Mouse (Mus musculus): ENCODE results near the gene Epx.

GRCm38 (mm10) chr11:87875436-87875835 is at the start of gene Epx:
- no peak for TF ChIP-seq CTCF (conservative IDR thresholded peaks at IDR 0.05; ENCODE audit: low read length)
- TF ChIP-seq NANOG (IDR thresholded peaks at IDR 0.05; ENCODE audit: borderline replicate concordance, low read length): no peak
- no peak for TF ChIP-seq POU5F1 (IDR thresholded peaks at IDR 0.05; ENCODE audit: borderline replicate concordance, low read length)

Measured in E14TG2a.4 (cell line).